Mouse (Mus musculus) cortical plate, adult 2 months (tissue): ENCODE data around the gene Olfr127.

Experiments
- CTCF ChIP-seq: fragments of 200-500 bp; IDR thresholded peaks from 2 replicates; pipeline ENCODE4 v1.5.1; 2011; ENCODE audit warnings: mild to moderate bottlenecking, control low read depth, low read length; ENCODE audit not compliant: insufficient read depth; ENCODE audit errors: extremely low read depth
- POLR2A ChIP-seq: fragments of 200-500 bp; IDR thresholded peaks from 2 replicates; pipeline ENCODE4 v1.6.1; 2011; ENCODE audit warnings: mild to moderate bottlenecking, low read length, control low read depth; ENCODE audit not compliant: insufficient read depth; ENCODE audit errors: extremely low read depth

- TF ChIP-seq CTCF (no peak), POLR2A (no peak)
These were observed 20.0 kb downstream of the Olfr127 start, which contains the start of gene Olfr128 for GRCm38 (mm10) chr17:37920248-37920647.
